Mouse (Mus musculus): ENCODE results near the gene Gm10972.
"Not testable (repeated sequence)": the region's sequence is repeated elsewhere in the genome, so short reads cannot be mapped to it uniquely, and the experiment has no call there.

DNA sequence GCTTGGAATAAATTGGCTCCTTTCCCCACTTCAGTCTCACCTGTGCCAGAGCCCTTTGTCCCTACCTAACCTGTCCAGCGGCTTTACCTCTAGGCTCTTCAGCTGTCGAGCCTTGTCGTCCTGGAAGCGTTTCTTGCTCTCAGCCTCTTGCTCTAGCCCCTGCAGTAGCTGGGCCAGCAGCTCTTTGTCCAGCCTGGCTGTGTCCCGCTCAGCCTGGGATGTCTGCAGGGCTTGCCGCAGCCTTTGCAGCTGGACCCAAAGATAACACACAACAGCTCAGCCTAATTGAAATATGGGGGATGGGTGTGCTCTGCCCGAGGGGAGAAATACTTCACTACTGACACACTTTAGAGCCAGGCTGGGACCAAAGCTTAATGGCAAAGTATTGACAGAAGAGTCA lies 23.0 kb downstream of the Gm10972 start:
- not testable (repeated sequence) for TF ChIP-seq POLR2A, CTCF (IDR thresholded peaks at IDR 0.05; ENCODE audit: extremely low read depth, insufficient read depth, low read length)

Data from cortical plate, adult 2 months (tissue).